Mouse (Mus musculus): ENCODE results near the gene Synj1.

GRCm38 (mm10) chr16:91030751-91031150 is 19.6 kb upstream of the Synj1 start:
- TF ChIP-seq CTCF (IDR thresholded peaks at IDR 0.05) (no peak), EP300 (IDR thresholded peaks at IDR 0.05; ENCODE audit: insufficient read depth, low read depth, low read length) (no peak)

Data from heart, adult 2 months (tissue).